Mouse (Mus musculus) brain, embryonic 14.5 days (tissue): ENCODE results near the gene Zfp114.

Experiments used
- CTCF ChIP-seq: fragments of 200-500 bp; IDR thresholded peaks from 2 replicates; pipeline ENCODE4 v1.5.1; 2012; ENCODE audit warnings: inconsistent platforms, mild to moderate bottlenecking, moderate library complexity, borderline replicate concordance; ENCODE audit not compliant: insufficient read depth, insufficient read length; ENCODE audit errors: extremely low read depth
- POLR2A ChIP-seq: fragments of 200-500 bp; IDR thresholded peaks from 2 replicates; pipeline ENCODE4 v1.6.1; 2012; ENCODE audit warnings: mild to moderate bottlenecking, inconsistent platforms, borderline replicate concordance; ENCODE audit not compliant: poor library complexity, insufficient read depth, insufficient read length, severe bottlenecking; ENCODE audit errors: extremely low read depth

DNA sequence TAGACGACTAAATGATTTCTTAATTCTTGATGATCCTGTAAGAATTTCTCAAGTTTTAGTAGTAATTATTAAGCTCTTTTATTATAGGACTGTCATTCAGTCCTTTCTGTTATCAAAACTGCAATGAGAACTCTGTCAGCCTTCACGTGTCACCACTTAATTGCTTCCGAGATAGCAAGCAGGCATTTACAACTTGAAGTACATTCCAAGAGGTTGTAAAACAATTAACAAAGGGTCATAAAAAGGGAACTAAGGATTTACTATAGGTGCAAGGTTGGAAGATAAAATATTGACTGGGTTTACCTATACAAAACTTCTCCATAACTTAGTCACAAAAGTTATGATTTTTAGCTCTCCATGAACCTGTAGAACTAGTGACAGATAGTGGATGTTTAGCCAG is 18.3 kb downstream of the Zfp114 start:
- TF ChIP-seq CTCF (no peak), POLR2A (no peak)
